Mouse (Mus musculus) G1E-ER4 (cell line): Measurements from ENCODE around the gene Cpb2. TPM values are rescaled to one million over a fixed set of nuclear protein-coding genes. Genes with fewer than 3 reads are reported as not detected.

Experiments used
- GATA1 ChIP-seq: IDR thresholded peaks from one replicate; pipeline ENCODE4 v1.8.0; 2012; ENCODE audit warnings: low read length, inconsistent platforms
- polyA plus RNA-seq: library from polyadenylated mRNA; stranded (reverse); fragments of >175 nt; gene quantifications from 2 replicates; pipeline ENCODE4 v1.2.3, GENCODE M21; 2012

The Cpb2 gene
- polyA plus RNA-seq, 1 experiment = not detected

GRCm38 (mm10) chr14:75307855-75308254 is 65.8 kb downstream of the Cpb2 start:
- no peak for TF ChIP-seq GATA1

- TF ChIP-seq GATA1 = no peak
Measured at GRCm38 (mm10) chr14:75309336-75309992, 67.4 kb downstream of the Cpb2 start.

GRCm38 (mm10) chr14:75314484-75314883 is 72.4 kb downstream of the Cpb2 start:
- no peak for TF ChIP-seq GATA1

- TF ChIP-seq GATA1 = no peak
Measured at GRCm38 (mm10) chr14:75318736-75319135, 76.6 kb downstream of the Cpb2 start.

- TF ChIP-seq GATA1 = no peak
Measured at GRCm38 (mm10) chr14:75320269-75320668, 78.2 kb downstream of the Cpb2 start.

GRCm38 (mm10) chr14:75323354-75323753 is 81.3 kb downstream of the Cpb2 start:
- TF ChIP-seq GATA1 = no peak

- TF ChIP-seq GATA1 = no peak
Measured at GRCm38 (mm10) chr14:75328062-75328461, 86.0 kb downstream of the Cpb2 start.

GRCm38 (mm10) chr14:75330621-75331020 is 88.5 kb downstream of the Cpb2 start:
- no peak for TF ChIP-seq GATA1

Other genes with a start within 250 kb of the Cpb2 start
- gene Rubcnl, start 226.3 kb upstream of the Cpb2 start, polyA plus RNA-seq = not detected in 2 replicates
- gene Lrrc63, start 111.4 kb upstream of the Cpb2 start, polyA plus RNA-seq = not detected in 2 replicates
- gene Lcp1, start 111.2 kb upstream of the Cpb2 start, polyA plus RNA-seq = 0.03 TPM in 1 of 2 replicates, not detected in the other
- 21.6 and 24.7 TPM in 2 replicates for gene Zc3h13, start 42.1 kb downstream of the Cpb2 start, polyA plus RNA-seq
- gene Siah3, start 213.7 kb downstream of the Cpb2 start, polyA plus RNA-seq = not detected in 2 replicates